Mouse (Mus musculus): ENCODE data around the gene Wdr82. TPM values are rescaled to one million over a fixed set of nuclear protein-coding genes. Genes with fewer than 3 reads are reported as not detected.

Wdr82 gene
- polyA plus RNA-seq, 1 experiment: 95.8 TPM

- no peak overlapping the region for H3K27ac ChIP-seq (ENCODE audit: control insufficient read depth, insufficient read depth, low read length)
- no peaks in the 10 kb centered on the region; the same call in 1 of the 2 replicates for H3K27me3 ChIP-seq (ENCODE audit: control insufficient read depth, insufficient read depth, low read length)
- H3K36me3 ChIP-seq (ENCODE audit: control insufficient read depth, insufficient read depth, low read length): no peaks in the 10 kb centered on the region
- TF ChIP-seq CTCF (IDR thresholded peaks at IDR 0.05; ENCODE audit: borderline replicate concordance, control insufficient read depth, extremely low read depth, insufficient read depth, low read length, poor library complexity): no peak
- TF ChIP-seq POLR2A (IDR thresholded peaks at IDR 0.05; ENCODE audit: control insufficient read depth, extremely low read depth, insufficient read depth, low read length, poor library complexity): no peak
- peaks cover 9% of the 10 kb centered on the region; the same call in 1 of the 2 replicates for H3K4me1 ChIP-seq (replicated peaks; ENCODE audit: control insufficient read depth, insufficient read depth, low read length)
- no peak overlapping the region for H3K4me3 ChIP-seq (ENCODE audit: control insufficient read depth, insufficient read depth, low read length)
- DNase-seq: no peak
- 76% methylated on average over 24 of the region's 24 CpGs for WGBS
Observed at GRCm38 (mm10) chr9:106225469-106226150, 54.9 kb downstream of the Wdr82 start.

- Histone ChIP-seq H3K27me3 (ENCODE audit: control insufficient read depth, insufficient read depth, low read length) (no peaks in the 10 kb centered on the region; the same call in 1 of the 2 replicates), H3K27ac (ENCODE audit: control insufficient read depth, insufficient read depth, low read length) (no peak overlapping the region), H3K36me3 (ENCODE audit: control insufficient read depth, insufficient read depth, low read length) (no peaks in the 10 kb centered on the region), H3K4me3 (ENCODE audit: control insufficient read depth, insufficient read depth, low read length) (peak overlapping the region; percentile 15; the same call in 1 of the 2 replicates), H3K4me1 (replicated peaks; ENCODE audit: control insufficient read depth, insufficient read depth, low read length) (peaks cover 9% of the 10 kb centered on the region; the same call in 1 of the 2 replicates)
- 13% methylated on average over 34 of the region's 34 CpGs for WGBS
- DNase-seq: no peak
- no peak for TF ChIP-seq CTCF (IDR thresholded peaks at IDR 0.05; ENCODE audit: borderline replicate concordance, control insufficient read depth, extremely low read depth, insufficient read depth, low read length, poor library complexity)
- no peak for TF ChIP-seq POLR2A (IDR thresholded peaks at IDR 0.05; ENCODE audit: control insufficient read depth, extremely low read depth, insufficient read depth, low read length, poor library complexity)
Observed at GRCm38 (mm10) chr9:106226151-106226682, 55.5 kb downstream of the Wdr82 start.

GRCm38 (mm10) chr9:106227790-106228429 is 57.2 kb downstream of the Wdr82 start:
- Histone ChIP-seq H3K36me3 (ENCODE audit: control insufficient read depth, insufficient read depth, low read length) (no peaks in the 10 kb centered on the region), H3K4me3 (ENCODE audit: control insufficient read depth, insufficient read depth, low read length) (no peak overlapping the region), H3K27me3 (ENCODE audit: control insufficient read depth, insufficient read depth, low read length) (no peaks in the 10 kb centered on the region; the same call in 1 of the 2 replicates), H3K27ac (ENCODE audit: control insufficient read depth, insufficient read depth, low read length) (no peak overlapping the region), H3K4me1 (replicated peaks; ENCODE audit: control insufficient read depth, insufficient read depth, low read length) (no peaks in the 10 kb centered on the region; the same call in 1 of the 2 replicates)
- no peak for DNase-seq
- 88% methylated on average over 8 of the region's 8 CpGs for WGBS
- TF ChIP-seq POLR2A (IDR thresholded peaks at IDR 0.05; ENCODE audit: control insufficient read depth, extremely low read depth, insufficient read depth, low read length, poor library complexity) (no peak), CTCF (IDR thresholded peaks at IDR 0.05; ENCODE audit: borderline replicate concordance, control insufficient read depth, extremely low read depth, insufficient read depth, low read length, poor library complexity) (no peak)

GRCm38 (mm10) chr9:106230051-106230733 is 59.5 kb downstream of the Wdr82 start:
- TF ChIP-seq CTCF (IDR thresholded peaks at IDR 0.05; ENCODE audit: borderline replicate concordance, control insufficient read depth, extremely low read depth, insufficient read depth, low read length, poor library complexity) (no peak), POLR2A (IDR thresholded peaks at IDR 0.05; ENCODE audit: control insufficient read depth, extremely low read depth, insufficient read depth, low read length, poor library complexity) (no peak)
- H3K4me3 ChIP-seq (ENCODE audit: control insufficient read depth, insufficient read depth, low read length): no peak overlapping the region
- no peaks in the 10 kb centered on the region; the same call in 1 of the 2 replicates for H3K4me1 ChIP-seq (replicated peaks; ENCODE audit: control insufficient read depth, insufficient read depth, low read length)
- no peak for DNase-seq
- H3K27ac ChIP-seq (ENCODE audit: control insufficient read depth, insufficient read depth, low read length): no peak overlapping the region
- no peaks in the 10 kb centered on the region; the same call in 1 of the 2 replicates for H3K27me3 ChIP-seq (ENCODE audit: control insufficient read depth, insufficient read depth, low read length)
- H3K36me3 ChIP-seq (ENCODE audit: control insufficient read depth, insufficient read depth, low read length): no peaks in the 10 kb centered on the region
- whole genome bisulfite sequencing: 40% methylated on average over 9 of the region's 9 CpGs

GRCm38 (mm10) chr9:106230734-106231106 is 60.0 kb downstream of the Wdr82 start:
- Histone ChIP-seq H3K27ac (ENCODE audit: control insufficient read depth, insufficient read depth, low read length) (no peak overlapping the region), H3K4me1 (replicated peaks; ENCODE audit: control insufficient read depth, insufficient read depth, low read length) (no peaks in the 10 kb centered on the region; the same call in 1 of the 2 replicates), H3K36me3 (ENCODE audit: control insufficient read depth, insufficient read depth, low read length) (no peaks in the 10 kb centered on the region), H3K4me3 (ENCODE audit: control insufficient read depth, insufficient read depth, low read length) (no peak overlapping the region), H3K27me3 (ENCODE audit: control insufficient read depth, insufficient read depth, low read length) (no peaks in the 10 kb centered on the region)
- 20% methylated on average over 3 of the region's 3 CpGs for WGBS
- TF ChIP-seq CTCF (IDR thresholded peaks at IDR 0.05; ENCODE audit: borderline replicate concordance, control insufficient read depth, extremely low read depth, insufficient read depth, low read length, poor library complexity) (no peak), POLR2A (IDR thresholded peaks at IDR 0.05; ENCODE audit: control insufficient read depth, extremely low read depth, insufficient read depth, low read length, poor library complexity) (no peak)
- no peak for DNase-seq

- no peaks in the 10 kb centered on the region; the same call in 1 of the 2 replicates for H3K4me1 ChIP-seq (replicated peaks; ENCODE audit: control insufficient read depth, insufficient read depth, low read length)
- TF ChIP-seq CTCF (IDR thresholded peaks at IDR 0.05; ENCODE audit: borderline replicate concordance, control insufficient read depth, extremely low read depth, insufficient read depth, low read length, poor library complexity) (no peak), POLR2A (IDR thresholded peaks at IDR 0.05; ENCODE audit: control insufficient read depth, extremely low read depth, insufficient read depth, low read length, poor library complexity) (no peak)
- H3K27ac ChIP-seq (ENCODE audit: control insufficient read depth, insufficient read depth, low read length): no peak overlapping the region
- no peak overlapping the region for H3K4me3 ChIP-seq (ENCODE audit: control insufficient read depth, insufficient read depth, low read length)
- peaks cover 3% of the 10 kb centered on the region; the same call in 1 of the 2 replicates for H3K36me3 ChIP-seq (ENCODE audit: control insufficient read depth, insufficient read depth, low read length)
- no peak for DNase-seq
- 91% methylated on average over 7 of the region's 7 CpGs for WGBS
- H3K27me3 ChIP-seq (ENCODE audit: control insufficient read depth, insufficient read depth, low read length): no peaks in the 10 kb centered on the region
Observed at GRCm38 (mm10) chr9:106231220-106231619, 60.5 kb downstream of the Wdr82 start.

All from thymus, adult 2 months (tissue).